Mouse (Mus musculus) kidney, adult 8-10 months (tissue): ENCODE results near the gene Galnt13.
"Not testable (repeated sequence)": the region's sequence is repeated elsewhere in the genome, so short reads cannot be mapped to it uniquely, and the experiment has no call there.

Experiments
- DNase-seq, 2 experiments: peaks; one replicate each; pipeline ENCODE4 v3.0.0; 2022

Gene Galnt13

GRCm38 (mm10) chr2:54435937-54436735 lies at the start of gene Galnt13:
TSS of gene Galnt13 (plus strand) at chr2:54436317.
- DNase-seq: no peak

DNA sequence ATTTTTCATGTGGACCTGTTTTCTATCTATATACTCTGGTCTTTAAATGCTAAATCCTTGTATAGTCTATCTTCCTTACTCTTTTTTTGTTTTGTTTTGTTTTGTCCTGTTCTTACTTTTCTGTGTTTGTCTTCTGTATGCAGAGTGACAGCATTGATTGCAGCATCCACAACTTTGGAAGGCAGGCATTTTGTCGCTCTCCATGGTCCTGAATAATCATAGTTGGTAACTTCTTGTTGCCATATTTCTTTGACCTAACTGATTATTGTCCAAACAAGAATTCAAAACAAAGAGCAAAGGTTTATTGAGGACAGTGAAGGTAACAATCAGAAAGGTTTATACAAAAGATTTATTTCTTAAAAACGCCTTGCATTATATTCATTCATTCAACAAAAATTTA lies 5.1 kb upstream of the Galnt13 start:
- DNase-seq: no peak

GRCm38 (mm10) chr2:54435380-54435779 lies 737 bp upstream of the Galnt13 start:
- no peak for DNase-seq

GRCm38 (mm10) chr2:54436736-54437500 lies 801 bp downstream of the Galnt13 start:
- no peak for DNase-seq

DNA sequence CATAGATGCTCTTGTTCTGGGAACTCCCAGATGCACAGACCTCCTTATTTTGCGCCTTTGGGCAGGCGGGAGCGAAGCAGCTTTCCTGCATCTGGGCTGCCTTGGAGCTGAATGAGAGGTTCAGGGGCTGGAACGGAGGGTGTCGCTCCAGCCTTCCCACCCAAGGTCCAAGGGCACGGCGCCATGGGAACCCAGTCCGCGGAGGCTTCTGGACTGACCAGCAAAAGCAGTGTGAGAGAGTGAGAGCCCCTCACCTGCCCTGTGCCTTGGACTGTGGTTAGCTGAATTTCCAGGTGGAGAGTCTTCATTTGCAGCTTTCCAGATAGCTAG lies 1.3 kb downstream of the Galnt13 start:
- DNase-seq: no peak

DNA sequence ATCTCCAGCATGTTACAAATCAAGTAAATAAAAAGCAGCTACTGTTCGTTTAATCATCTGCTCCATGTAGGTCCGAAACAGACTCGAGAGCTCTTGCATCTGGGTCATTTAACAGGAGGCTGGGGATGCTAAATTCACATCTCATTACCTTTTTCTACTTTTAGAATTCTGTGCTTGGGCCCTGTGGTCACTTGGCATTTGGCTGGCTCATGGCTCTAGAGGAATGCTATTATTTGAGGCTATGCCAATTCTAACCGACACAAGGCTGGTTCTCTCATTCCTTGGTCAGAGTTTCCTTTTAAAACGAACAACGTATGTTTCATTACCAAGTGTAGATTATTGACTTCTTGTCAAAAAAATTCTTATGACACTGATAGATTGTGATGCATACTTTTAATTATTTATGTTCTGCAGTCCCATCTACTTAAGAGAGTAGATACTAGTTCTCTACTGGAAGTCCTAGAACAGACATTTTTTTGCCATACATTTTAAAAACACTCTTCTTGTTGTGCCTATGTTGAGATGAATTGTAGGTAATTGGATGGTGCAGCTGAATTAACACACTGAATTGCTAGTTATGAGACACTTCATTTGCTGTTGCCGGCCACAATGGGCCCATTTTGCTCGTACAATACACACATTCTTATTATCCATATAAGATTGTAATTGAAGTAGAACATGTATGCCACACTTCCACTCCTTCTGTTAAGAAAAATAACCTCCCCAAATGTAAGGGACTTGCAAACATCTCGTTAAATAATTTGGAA lies 6.8 kb downstream of the Galnt13 start:
- DNase-seq: no peak

DNA sequence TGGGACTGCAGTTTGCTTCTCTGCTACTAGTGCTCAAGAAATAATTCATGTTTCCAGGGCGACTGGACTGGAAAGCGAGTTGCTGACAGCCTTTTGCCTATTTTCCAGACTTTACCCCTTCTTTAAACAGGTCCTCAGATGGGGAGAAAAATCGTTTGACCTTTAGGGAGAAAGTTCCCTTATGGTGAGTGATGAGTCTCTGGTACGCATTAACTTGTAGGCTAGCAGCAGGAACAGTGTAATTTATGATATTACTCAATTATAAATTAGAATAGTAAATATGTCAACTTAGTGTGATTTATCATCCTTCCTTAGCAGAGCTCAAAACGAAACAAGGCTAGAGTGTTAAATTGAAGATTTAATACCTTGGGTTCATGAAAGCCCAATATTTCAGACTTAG lies 47.3 kb downstream of the Galnt13 start:
- DNase-seq: no peak

- DNase-seq: no peak
These were observed 86.9 kb downstream of the Galnt13 start for GRCm38 (mm10) chr2:54522989-54523388.

DNA sequence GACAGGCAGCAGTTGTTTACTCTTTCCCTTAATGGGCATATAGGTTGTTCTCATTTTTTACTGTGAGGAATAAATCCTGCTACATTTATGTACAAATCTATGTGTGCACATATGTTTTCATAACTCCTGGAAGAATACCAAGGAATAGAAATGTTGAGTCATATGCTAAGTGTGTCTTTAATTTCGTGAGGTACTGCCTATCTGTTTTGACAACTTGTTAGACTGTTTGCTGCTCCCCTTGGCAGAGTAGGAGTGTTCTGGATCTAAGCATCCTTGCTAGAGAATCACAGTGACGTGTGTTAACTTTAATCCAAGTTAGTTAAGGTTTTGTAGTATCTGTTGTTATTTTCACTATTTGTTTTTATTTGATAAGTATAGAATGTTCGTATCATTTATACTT lies 91.0 kb downstream of the Galnt13 start:
- no peak for DNase-seq

- no peak for DNase-seq
These were observed 122.4 kb downstream of the Galnt13 start for GRCm38 (mm10) chr2:54558357-54559153.

DNA sequence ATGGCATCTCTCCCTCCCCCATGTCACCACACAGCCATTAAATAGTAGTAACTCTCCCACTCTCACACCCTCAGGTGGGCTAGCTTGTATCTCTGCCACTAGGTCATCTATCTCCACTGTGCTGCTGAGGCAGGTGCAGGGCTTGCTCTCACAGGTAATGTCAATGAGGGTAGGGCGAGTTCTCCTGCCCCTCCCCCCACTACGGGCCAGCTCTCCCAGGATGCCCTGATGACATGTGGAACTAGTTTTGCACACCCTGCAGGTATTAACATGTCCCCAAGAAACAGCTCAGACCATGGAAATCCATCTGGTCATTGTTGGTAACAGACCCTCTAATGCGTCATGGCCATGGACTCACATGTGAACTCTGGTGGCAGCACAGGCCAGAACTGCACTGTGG lies 129.0 kb downstream of the Galnt13 start:
- no peak for DNase-seq

- DNase-seq: no peak
These were observed 131.1 kb downstream of the Galnt13 start for GRCm38 (mm10) chr2:54567186-54567585.

- no peak for DNase-seq
These were observed 131.5 kb downstream of the Galnt13 start for GRCm38 (mm10) chr2:54567632-54568031.

GRCm38 (mm10) chr2:54713817-54714216 lies 277.7 kb downstream of the Galnt13 start:
- DNase-seq: not testable (repeated sequence)

- no peak for DNase-seq
These were observed 315.1 kb downstream of the Galnt13 start for GRCm38 (mm10) chr2:54751232-54751631.

- DNase-seq: no peak
These were observed 323.7 kb downstream of the Galnt13 start for GRCm38 (mm10) chr2:54759781-54760180.

- no peak for DNase-seq
These were observed 342.7 kb downstream of the Galnt13 start for GRCm38 (mm10) chr2:54778790-54779273.

DNA sequence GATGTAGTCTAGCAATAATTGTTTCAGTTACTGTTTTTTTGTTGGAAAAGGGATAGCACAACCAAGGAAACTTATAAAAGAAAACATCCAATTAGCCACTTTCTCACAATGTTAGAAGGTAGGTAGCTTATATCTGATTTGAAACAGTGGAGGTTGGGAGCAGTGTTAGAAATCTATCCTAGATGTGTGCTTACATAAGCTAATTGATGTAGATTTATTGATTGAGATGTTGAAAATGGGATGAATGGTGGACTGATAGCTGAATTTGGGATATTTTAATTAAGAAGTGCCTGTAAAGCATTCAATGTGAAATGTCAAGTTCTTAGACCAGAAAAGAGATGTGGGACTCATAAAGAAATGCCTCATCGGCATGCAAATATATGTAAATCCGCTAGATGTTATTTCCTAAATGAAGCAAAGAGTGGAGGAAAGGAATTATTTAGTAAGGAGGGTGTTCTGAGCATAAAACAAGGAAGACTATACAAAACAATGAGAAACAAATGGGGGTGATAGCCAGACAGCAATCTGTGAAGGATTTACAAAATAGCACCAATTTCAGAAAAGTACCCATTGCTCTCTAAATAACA lies 377.6 kb downstream of the Galnt13 start:
- DNase-seq: no peak

DNA sequence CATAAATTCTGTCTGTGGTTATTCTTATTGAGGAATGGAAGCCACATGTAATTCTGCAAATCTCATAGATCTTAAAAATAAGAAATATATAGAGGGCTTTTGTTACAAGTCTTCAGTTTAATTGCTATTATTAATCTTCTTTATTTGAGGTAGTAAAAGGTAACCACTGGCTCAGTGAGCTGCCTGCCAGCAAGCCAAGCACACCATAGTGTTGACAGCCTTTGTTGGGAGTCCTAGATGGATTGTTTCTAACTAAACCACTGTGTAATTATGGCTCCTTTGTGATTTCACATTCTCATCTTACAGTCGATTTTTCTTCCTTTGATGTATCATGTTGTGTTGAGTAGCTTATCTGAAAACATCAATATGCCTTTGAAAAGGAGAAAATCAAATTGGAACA lies 405.1 kb downstream of the Galnt13 start:
- no peak for DNase-seq

DNA sequence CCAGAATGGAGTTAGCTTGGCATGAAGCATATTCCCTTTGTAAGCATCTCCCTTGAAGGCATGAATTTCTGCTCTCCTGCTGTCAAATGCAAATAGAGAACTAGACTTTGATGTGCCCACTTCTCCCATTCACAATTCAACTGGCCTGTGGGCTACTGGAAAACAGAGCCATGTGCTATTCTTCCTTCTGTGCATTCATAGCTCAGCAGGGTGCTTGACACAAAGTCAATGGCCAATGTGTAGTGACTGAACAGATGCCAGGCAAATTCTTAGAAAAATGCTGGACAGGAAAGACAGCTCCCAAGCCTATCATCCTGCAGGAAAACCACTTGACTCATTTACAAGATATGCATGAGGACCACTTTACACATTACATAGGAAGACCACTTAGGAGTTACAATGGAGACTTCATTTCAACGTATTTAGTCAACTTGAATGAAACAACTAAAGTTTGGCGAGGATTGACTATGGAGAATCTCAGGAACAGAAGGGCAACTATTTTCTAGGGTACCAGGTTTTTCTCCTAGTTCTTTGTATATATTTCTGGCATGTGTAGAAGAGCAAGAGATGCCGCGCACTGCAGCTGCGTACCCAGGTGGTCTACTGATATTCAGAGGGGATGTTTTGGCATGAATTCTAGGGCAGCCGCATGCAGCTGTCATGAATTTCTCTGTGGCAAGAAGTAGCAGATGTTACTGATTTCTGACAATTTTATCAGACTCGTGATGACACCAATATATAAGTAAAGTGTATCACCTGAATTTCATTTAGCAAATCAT lies 470.4 kb downstream of the Galnt13 start:
- DNase-seq: no peak

GRCm38 (mm10) chr2:54915088-54915670 lies 479.1 kb downstream of the Galnt13 start:
- DNase-seq: no peak
